Mouse (Mus musculus) small intestine, adult 2 months (tissue): ENCODE data around the gene Lmtk2.

Source experiments
- CTCF ChIP-seq: fragments of 200-500 bp; IDR thresholded peaks from 2 replicates; pipeline ENCODE4 v1.5.1; 2012; ENCODE audit warnings: low read depth, mild to moderate bottlenecking, control low read depth, inconsistent platforms, low read length, moderate library complexity, mixed read lengths; ENCODE audit not compliant: insufficient replicate concordance, insufficient read length; ENCODE audit errors: extremely low read depth
- POLR2A ChIP-seq: fragments of 200-500 bp; IDR thresholded peaks from 2 replicates; pipeline ENCODE4 v1.6.1; 2012; ENCODE audit warnings: low read depth, mild to moderate bottlenecking, control low read depth, inconsistent platforms, low read length, moderate library complexity

DNA sequence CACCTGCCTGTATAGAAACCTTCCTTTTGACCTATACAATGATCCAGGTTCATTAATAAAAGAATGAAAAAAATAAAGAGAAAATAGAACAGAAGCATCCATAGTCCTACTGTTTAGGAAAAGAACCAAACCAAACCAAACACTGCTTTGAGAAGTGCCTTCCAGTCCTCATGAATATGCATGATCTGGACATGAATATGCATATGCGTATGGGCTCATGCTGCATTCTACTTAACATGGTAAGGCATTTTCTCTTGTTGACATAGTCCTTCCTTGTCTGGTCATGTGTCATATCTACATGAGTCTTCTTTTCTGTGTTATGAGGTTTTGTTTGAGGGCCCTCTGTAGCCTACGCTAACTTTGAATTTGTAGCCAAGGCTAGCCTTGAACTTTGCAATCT lies 16.7 kb upstream of the Lmtk2 start:
- TF ChIP-seq CTCF (no peak), POLR2A (no peak)
